Mouse (Mus musculus): ENCODE measurements around the gene Trdmt1. TPM values are rescaled to one million over a fixed set of nuclear protein-coding genes. Genes with fewer than 3 reads are reported as not detected.
A peak's percentile ranks its signal among the peaks of the same experiment; 100 is the strongest.

Gene Trdmt1
- total RNA-seq, 4 experiments from 2014 or later = 4.7 to 7.8 (median 5.4) TPM

DNA sequence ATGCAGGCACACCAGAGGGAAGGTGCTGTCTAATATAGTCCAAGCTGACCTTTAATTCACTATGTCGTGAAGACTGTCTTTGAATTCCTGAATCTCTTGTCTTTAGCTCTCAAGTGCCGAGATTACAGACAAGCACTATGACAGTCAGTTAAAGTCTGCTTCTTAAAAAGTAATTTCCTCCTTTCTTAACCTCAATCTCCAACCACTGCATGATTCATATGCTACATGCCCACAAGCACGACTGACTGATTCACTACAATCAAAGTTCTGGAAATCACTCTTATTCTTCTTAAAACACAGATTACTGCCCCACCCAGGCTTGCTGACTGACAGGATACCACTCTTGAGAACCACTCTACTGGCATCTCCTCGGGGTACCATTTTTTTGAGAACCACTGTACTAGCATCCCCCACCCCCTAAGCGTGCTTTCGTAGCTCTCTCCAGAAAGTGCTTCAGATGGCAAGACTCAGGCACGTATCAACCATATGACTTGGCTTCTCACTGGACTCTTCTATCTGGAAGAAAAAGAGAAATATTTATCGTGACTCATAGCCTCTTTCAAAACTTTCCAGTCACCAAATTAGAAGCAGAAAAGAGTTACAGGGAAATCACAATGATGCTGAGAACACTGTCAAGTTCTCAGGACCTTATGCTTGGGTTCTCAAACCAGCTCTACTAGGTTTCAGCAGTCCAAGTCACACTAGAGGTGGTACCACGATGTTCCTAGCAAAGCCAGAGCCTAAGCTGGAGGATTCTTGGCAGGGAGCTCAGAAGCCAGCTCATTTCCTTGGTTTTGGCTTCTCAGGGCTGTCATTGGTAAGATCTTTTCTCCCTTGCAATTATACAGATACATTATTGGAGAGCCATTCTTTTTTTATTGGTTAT lies 12.9 kb upstream of the Trdmt1 start:
- DNase-seq (ENCODE audit: low spot score in 2 of 2) = no peak

DNA sequence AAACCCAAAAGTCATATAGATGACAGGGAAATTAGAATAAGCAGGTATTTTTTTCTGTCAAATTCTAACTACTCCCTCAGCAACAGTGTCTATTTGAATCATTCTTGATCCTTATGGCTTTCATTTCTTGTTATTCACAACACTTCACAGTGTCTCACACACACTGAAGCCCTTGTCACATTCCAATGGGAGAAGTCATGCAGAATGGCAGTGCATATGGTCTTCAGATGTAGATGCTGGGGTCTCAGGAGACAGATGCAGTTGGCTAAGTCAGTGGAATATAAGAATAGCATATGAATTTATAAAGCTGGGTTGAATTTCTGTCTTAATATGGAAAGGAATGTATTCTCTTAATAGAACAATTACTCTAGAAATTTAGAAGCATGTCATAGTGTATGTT lies 11.8 kb upstream of the Trdmt1 start:
- no peak for DNase-seq (ENCODE audit: low spot score in 2 of 2)

GRCm38 (mm10) chr2:13553966-13554365 lies 9.5 kb upstream of the Trdmt1 start:
- no peak for DNase-seq (ENCODE audit: low spot score in 2 of 2)

DNA sequence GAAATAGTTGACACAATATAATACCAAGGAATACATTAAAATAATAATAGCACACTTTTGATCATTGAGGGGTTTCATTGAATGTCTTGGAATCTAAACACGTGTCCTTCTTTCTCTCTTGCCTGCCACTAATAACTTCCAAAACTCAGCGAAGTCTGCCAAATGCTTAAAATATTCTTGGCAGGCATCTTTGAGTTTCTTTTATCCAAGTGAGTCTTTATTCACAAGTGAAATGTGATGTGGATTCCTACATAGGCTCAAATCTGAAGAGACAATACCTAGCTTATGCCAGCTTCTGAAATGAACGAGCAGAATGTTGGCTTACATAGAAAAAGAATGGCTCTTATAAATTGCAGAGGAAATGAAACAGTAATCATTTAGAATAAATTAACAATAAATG lies 4.3 kb upstream of the Trdmt1 start:
- no peak for DNase-seq (ENCODE audit: low spot score in 2 of 2)

GRCm38 (mm10) chr2:13543519-13544124 lies 846 bp downstream of the Trdmt1 start:
- no peak for DNase-seq (ENCODE audit: low spot score in 2 of 2)

DNA sequence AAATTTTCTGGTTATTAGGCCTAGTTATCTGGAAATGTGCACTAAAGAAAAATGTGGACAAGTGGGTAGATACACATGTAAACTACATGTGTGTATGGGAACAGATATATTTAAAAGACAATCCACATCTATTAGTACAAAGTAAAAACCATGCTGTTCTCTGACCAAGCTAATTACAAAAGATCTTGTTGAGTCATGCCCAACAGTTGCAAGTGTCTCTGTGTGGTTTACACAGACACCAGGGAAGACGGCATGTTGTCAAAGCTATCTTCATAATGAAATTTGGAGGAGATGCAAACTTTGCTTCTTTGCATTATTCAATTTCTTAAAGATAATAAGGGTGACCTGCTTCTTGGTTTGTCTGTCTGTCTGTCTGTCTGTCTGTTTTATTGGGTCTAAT lies 4.6 kb downstream of the Trdmt1 start:
- no peak for DNase-seq (ENCODE audit: low spot score in 2 of 2)

- no peak for DNase-seq (ENCODE audit: low spot score in 2 of 2)
Measured at GRCm38 (mm10) chr2:13538704-13539377, 5.6 kb downstream of the Trdmt1 start.

- no peak for DNase-seq (ENCODE audit: low spot score in 2 of 2)
Measured at GRCm38 (mm10) chr2:13538258-13538657, 6.2 kb downstream of the Trdmt1 start.

DNA sequence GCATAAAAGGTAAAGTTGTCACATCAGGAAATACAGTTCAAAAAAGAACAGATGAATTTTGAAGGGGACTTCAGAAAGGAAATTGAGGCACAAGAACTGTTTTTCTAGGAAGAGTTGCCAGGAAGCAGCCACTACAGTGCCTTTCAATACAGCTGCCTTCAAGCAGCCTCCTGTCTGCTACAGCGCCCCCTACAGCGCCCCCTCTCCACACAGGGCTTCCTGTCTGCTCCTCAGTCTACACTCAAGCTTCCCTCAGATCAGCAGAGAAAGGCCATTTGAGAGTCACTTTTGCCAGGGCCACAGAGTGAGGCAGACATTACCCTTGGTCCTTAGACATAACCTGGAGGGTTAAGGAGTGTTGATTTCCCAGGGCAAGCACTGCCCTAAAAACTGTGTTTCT lies 6.7 kb downstream of the Trdmt1 start:
- DNase-seq (ENCODE audit: low spot score in 2 of 2) = no peak

- DNase-seq (ENCODE audit: low spot score in 2 of 2) = no peak
Measured at GRCm38 (mm10) chr2:13536747-13537146, 7.7 kb downstream of the Trdmt1 start.

- no peak for DNase-seq (ENCODE audit: low spot score in 2 of 2)
Measured at GRCm38 (mm10) chr2:13530639-13531038, 13.8 kb downstream of the Trdmt1 start.

GRCm38 (mm10) chr2:13529253-13529933 lies 15.1 kb downstream of the Trdmt1 start:
- no peak for DNase-seq (ENCODE audit: low spot score in 2 of 2)

GRCm38 (mm10) chr2:13527531-13527930 lies 16.9 kb downstream of the Trdmt1 start:
- DNase-seq (ENCODE audit: low spot score in 2 of 2) = no peak

- DNase-seq (ENCODE audit: low spot score in 2 of 2) = no peak
Measured at GRCm38 (mm10) chr2:13527125-13527524, 17.3 kb downstream of the Trdmt1 start.

- DNase-seq (ENCODE audit: low spot score in 2 of 2) = no peak
Measured at GRCm38 (mm10) chr2:13526205-13526604, 18.3 kb downstream of the Trdmt1 start.

- DNase-seq (ENCODE audit: low spot score in 2 of 2) = peak; percentile 55 to 67
Measured at GRCm38 (mm10) chr2:13523540-13524456, 20.7 kb downstream of the Trdmt1 start.

DNA sequence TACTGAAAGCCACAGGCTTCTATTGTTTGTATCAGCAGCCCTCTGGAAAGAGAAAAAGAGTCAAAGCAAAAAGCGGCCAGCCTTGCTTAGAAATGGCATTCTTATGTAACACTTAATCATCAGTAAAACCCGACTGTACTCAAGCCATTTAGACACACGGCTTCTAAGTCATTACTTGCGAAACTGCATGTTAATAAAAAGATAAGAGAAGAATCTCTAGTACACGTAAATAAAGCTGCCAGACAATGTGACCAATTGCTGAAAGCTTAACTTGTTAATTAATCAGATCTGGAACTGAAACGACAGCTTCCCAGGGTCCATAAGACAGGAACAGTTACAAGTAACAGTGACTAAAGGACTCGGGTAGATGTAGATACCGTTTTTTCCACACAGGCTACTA lies 22.4 kb downstream of the Trdmt1 start:
- DNase-seq (ENCODE audit: low spot score in 2 of 2) = no peak

- DNase-seq (ENCODE audit: low spot score in 2 of 2) = no peak
Measured at GRCm38 (mm10) chr2:13514949-13515348, 29.5 kb downstream of the Trdmt1 start.

DNA sequence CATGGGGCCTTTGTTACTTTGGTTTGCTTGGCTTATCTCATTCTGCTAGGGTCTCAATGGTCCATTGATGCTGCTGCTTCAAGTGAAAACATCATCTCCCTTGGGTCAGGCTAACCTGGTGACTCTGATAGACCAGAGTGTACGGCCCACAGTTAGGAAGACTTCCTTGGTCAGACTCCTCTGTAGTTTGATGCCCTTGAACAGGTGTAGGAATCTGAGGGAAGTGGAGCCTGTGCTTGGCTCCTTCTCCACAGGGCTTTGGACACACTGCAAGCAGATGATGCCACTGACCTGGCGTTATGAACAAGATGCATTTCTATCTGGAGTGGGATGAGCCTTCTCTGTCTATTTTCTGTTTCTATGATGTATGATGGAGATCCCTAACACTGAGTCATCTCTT lies 41.8 kb downstream of the Trdmt1 start:
- DNase-seq (ENCODE audit: low spot score in 2 of 2) = no peak

GRCm38 (mm10) chr2:13501553-13501952 lies 42.9 kb downstream of the Trdmt1 start:
- DNase-seq (ENCODE audit: low spot score in 2 of 2) = no peak

Data from layer of hippocampus, adult 8-10 months (tissue).